Mouse (Mus musculus) heart, embryonic 12.5 days (tissue): ENCODE measurements around the gene Abl2. TPM values are rescaled to one million over a fixed set of nuclear protein-coding genes. Genes with fewer than 3 reads are reported as not detected.

Source experiments
- polyA plus RNA-seq: library from polyadenylated mRNA; unstranded; fragments of >200 nt; fragmentation: Nextera tagmentation; extraction: Ambion mirVana; gene quantifications from 2 replicates; pipeline ENCODE4 v1.2.1, GENCODE M21; 2016

Abl2 gene
- polyA plus RNA-seq, 1 experiment from 2014 or later = 4.1 TPM

Other genes starting within 250 kb of the Abl2 start
- gene Nphs2, start 248.1 kb upstream of the Abl2 start, polyA plus RNA-seq = not detected in 2 replicates
- 541 and 552 TPM in 2 replicates for gene Gm2000, start 192.7 kb upstream of the Abl2 start, polyA plus RNA-seq
- 0.13 and 0.48 TPM in 2 replicates for gene Axdnd1, start 137.6 kb upstream of the Abl2 start, polyA plus RNA-seq
- 48.3 and 48.9 TPM in 2 replicates for gene Soat1, start 84.5 kb upstream of the Abl2 start, polyA plus RNA-seq
- 0.06 and 0.40 TPM in 2 replicates for gene Gm10031, start 34.8 kb upstream of the Abl2 start, polyA plus RNA-seq
- gene Tor3a, start 115.6 kb downstream of the Abl2 start, polyA plus RNA-seq = 4.5 and 5.4 TPM in 2 replicates
- gene Fam20b, start 160.3 kb downstream of the Abl2 start, polyA plus RNA-seq = 30.2 and 32.4 TPM in 2 replicates